Mouse (Mus musculus) olfactory bulb, adult 2 months (tissue): ENCODE measurements around the gene Cspg4. TPM values are rescaled to one million over a fixed set of nuclear protein-coding genes. Genes with fewer than 3 reads are reported as not detected.
A peak's percentile ranks its signal among the peaks of the same experiment; 100 is the strongest.

ENCODE experiments used
- H3K27ac ChIP-seq: fragments of 200-500 bp; 2 replicates; pipeline ENCODE4 v1.5.1; 2012; ENCODE audit warnings: low read depth, low read length; ENCODE audit not compliant: insufficient read depth
- H3K4me1 ChIP-seq: fragments of 200-500 bp; 2 replicates; pipeline ENCODE4 v1.6.1; 2012; ENCODE audit warnings: low read length; ENCODE audit not compliant: control insufficient read depth, insufficient read depth
- H3K4me3 ChIP-seq: fragments of 200-500 bp; 2 replicates; pipeline ENCODE4 v1.5.1; 2012; ENCODE audit warnings: mild to moderate bottlenecking, low read depth, low read length, moderate library complexity; ENCODE audit not compliant: insufficient read depth
- CTCF ChIP-seq: fragments of 200-500 bp; IDR thresholded peaks from 2 replicates; pipeline ENCODE4 v1.5.1; 2012; ENCODE audit warnings: low read depth, mild to moderate bottlenecking, low read length, moderate library complexity; ENCODE audit not compliant: insufficient read depth
- POLR2A ChIP-seq: fragments of 200-500 bp; IDR thresholded peaks from 2 replicates; pipeline ENCODE4 v1.6.1; 2012; ENCODE audit warnings: mild to moderate bottlenecking, low read depth, low read length, moderate library complexity; ENCODE audit not compliant: insufficient read depth
- WGBS: fragments of 180-500 bp; shearing (Covaris S2); methylation state at CpG from one replicate; pipeline ENCODE4 v1.1.7; 2018; 5-methylcytosine and 5-hydroxymethylcytosine counted together
- polyA plus RNA-seq: library from polyadenylated mRNA; stranded (reverse); fragments of >200 nt; gene quantifications from 2 replicates; pipeline ENCODE4 v1.2.4, GENCODE M21; 2012; ENCODE audit warnings: low replicate concordance; ENCODE audit not compliant: missing spikeins, insufficient read depth, insufficient read length

Gene Cspg4
- polyA plus RNA-seq, 1 experiment: not detected

DNA sequence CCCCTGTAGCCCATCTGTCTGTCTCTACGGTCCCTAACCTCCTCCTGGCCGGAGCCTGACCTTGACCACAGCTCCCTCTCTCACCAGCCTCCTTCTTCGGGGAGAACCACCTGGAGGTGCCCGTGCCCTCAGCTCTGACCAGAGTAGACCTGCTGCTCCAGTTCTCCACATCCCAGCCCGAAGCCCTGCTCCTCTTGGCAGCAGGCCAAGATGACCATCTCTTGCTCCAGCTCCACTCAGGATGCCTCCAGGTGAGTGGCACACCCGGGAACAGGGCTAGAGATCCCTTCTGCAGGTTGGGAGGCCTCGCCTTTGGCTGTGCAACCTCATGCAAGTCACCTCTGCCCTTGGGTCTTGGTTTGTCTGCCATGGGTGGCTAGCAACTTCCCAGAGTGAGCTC lies 18.6 kb downstream of the Cspg4 start:
- TF ChIP-seq CTCF (no peak), POLR2A (no peak)
- whole genome bisulfite sequencing: 88% methylated on average over 7 of the region's 7 CpGs
- H3K4me3 ChIP-seq: no peak overlapping the region
- peaks cover 9% of the 10 kb centered on the region; the same call in 1 of the 2 replicates for H3K4me1 ChIP-seq
- H3K27ac ChIP-seq: no peak overlapping the region

DNA sequence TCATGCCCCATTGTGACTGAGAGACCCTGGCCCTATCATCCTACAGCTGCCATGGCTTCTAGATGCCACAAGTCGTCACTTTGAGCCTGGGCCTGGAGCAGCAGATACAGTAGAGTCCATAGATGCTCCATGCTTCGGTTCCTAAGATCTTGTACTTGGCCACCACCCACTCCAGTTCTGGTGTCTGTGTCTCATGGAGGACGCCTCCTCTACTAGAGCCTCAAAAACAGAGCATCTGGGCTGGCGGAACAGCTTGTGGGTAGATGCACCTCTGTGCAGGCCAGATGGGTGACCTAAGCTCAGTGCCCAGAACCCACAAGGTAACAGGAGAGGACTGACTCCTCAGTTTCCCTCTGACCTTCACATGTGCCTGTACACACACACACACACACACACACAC lies 19.5 kb downstream of the Cspg4 start:
- Histone ChIP-seq H3K4me3 (no peak overlapping the region), H3K4me1 (peaks cover 9% of the 10 kb centered on the region; the same call in 1 of the 2 replicates), H3K27ac (no peak overlapping the region)
- TF ChIP-seq CTCF (no peak), POLR2A (no peak)
- WGBS: 83% methylated on average over 4 of the region's 4 CpGs

DNA sequence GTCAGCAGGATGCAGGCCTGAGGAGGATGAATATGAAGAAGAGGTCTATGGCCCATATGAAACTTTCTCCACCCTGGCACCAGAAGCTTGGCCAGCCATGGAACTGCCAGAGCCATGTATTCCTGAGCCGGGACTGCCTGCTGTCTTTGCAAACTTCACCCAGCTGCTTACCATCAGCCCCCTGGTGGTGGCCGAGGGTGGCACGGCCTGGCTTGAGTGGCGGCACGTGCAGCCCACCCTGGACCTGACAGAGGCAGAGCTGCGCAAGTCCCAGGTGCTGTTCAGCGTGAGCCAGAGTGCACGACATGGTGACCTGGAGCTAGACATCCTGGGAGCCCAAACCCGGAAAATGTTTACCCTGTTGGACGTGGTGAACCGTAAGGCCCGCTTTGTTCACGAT lies 21.3 kb downstream of the Cspg4 start:
- WGBS: 75% methylated on average over 13 of the region's 13 CpGs
- Histone ChIP-seq H3K4me3 (no peak overlapping the region), H3K4me1 (peaks cover 15% of the 10 kb centered on the region), H3K27ac (no peak overlapping the region)
- TF ChIP-seq POLR2A (no peak), CTCF (peak; percentile 26; the same call in 1 of the 2 replicates)

DNA sequence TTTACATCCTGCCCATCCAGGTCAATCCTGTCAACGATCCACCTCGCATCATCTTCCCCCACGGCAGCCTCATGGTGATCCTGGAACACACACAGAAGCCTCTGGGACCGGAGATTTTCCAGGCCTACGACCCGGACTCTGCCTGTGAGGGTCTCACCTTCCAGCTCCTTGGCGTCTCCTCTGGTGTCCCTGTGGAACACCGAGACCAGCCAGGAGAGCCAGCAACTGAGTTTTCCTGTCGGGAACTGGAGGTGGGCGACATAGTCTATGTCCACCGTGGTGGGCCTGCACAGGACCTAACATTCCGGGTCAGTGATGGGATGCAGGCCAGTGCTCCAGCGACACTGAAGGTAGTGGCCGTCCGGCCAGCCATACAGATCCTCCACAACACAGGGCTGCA lies 21.8 kb downstream of the Cspg4 start:
- TF ChIP-seq POLR2A: no peak
- no peak for TF ChIP-seq CTCF
- H3K27ac ChIP-seq: no peak overlapping the region
- WGBS: 97% methylated on average over 15 of the region's 15 CpGs
- peaks cover 14% of the 10 kb centered on the region for H3K4me1 ChIP-seq
- H3K4me3 ChIP-seq: no peak overlapping the region

DNA sequence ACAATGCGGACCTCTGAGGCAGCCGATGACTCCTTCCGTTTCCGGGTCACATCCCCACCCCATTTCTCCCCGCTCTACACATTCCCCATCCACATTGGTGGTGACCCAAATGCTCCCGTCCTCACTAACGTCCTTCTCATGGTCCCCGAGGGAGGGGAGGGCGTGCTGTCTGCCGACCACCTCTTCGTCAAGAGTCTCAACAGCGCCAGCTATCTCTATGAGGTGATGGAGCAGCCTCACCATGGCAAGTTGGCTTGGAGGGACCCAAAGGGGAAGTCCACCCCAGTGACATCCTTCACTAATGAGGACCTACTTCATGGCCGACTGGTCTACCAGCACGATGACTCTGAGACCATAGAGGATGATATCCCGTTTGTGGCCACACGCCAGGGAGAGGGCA lies 22.7 kb downstream of the Cspg4 start:
- H3K4me1 ChIP-seq: peaks cover 9% of the 10 kb centered on the region
- no peak overlapping the region for H3K27ac ChIP-seq
- 92% methylated on average over 16 of the region's 16 CpGs for WGBS
- no peak overlapping the region for H3K4me3 ChIP-seq
- TF ChIP-seq POLR2A (no peak), CTCF (no peak)

DNA sequence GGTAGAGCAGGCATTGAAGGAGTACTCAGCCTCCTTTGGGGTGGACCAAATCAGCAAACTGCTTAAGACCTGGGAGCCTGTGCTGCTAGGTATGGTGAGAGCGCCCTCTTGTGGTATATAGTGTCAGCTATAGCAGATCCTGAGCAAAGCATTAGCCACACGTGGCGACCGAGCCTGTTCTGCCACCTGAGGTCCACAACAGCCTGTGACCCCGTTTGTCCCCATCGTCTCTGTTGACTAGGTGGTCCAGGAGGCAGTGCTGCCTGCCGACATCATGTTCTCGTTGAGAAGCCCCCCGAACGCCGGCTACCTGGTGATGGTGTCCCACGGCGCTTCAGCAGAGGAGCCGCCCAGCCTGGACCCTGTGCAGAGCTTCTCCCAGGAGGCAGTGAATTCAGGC lies 25.0 kb downstream of the Cspg4 start:
- Histone ChIP-seq H3K4me3 (no peak overlapping the region), H3K27ac (no peak overlapping the region), H3K4me1 (peaks cover 9% of the 10 kb centered on the region)
- peak; percentile 36; the same call in 1 of the 2 replicates for TF ChIP-seq CTCF
- TF ChIP-seq POLR2A: no peak
- 17% methylated on average over 14 of the region's 14 CpGs for WGBS

DNA sequence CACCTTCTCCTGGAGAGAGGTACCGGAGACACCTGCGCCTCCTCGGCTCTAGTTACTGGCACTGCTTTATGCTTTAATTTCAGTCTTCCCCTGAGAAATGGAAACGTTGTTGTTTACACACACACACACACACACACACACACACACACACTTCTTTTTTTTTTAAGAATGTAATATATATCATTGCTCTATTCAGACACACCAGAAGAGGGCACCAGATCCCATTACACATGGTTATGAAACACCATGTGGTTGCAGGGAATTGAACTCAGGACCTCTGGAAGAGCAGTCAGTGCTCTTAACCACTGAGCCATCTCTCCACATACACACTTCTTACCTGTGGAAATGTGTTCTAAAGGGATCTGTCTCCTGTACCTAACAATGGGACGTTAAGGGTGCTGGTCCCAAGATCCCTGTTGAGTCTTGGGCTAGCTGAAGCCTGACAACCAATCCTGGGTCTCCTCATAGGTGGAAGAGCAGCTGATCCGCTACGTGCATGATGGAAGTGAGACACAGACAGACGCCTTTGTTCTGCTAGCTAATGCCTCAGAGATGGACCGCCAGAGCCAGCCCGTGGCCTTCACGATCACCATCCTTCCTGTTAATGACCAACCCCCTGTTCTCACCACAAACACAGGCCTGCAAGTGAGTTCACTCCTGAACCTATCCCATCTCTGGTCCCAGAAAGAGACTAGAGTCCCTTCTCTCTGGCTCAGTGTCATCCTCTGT lies 25.9 kb downstream of the Cspg4 start:
- no peak overlapping the region for H3K4me3 ChIP-seq
- 68% methylated on average over 11 of the region's 11 CpGs for whole genome bisulfite sequencing
- H3K27ac ChIP-seq: no peak overlapping the region
- peaks cover 9% of the 10 kb centered on the region for H3K4me1 ChIP-seq
- TF ChIP-seq CTCF (no peak), POLR2A (no peak)

DNA sequence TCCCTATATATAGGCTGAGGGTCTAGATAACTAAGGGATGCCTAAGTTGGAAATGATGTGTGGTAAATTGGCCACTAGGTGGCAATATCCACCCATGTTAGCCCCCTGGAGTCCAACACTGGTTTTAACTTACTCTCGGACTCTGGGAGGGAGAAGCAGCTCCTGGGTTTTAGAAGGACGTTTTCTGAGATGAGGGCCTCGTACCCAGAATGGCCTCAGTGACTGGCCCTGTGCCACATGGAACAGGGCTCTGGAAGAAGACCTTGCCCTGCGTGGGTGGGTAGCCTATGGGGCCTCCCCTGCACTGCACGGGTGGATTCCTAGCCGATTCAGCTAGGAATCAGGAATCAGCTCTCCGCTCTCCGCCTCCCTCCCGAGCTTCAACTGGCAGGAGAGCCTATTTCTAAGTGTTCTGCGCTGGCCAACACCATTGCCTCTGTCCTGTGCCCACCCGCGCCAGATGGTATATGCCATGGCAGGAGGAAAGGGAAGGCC lies 26.7 kb downstream of the Cspg4 start:
- no peak overlapping the region for H3K4me3 ChIP-seq
- 22% methylated on average over 12 of the region's 12 CpGs for WGBS
- peaks cover 9% of the 10 kb centered on the region for H3K4me1 ChIP-seq
- no peak overlapping the region for H3K27ac ChIP-seq
- TF ChIP-seq CTCF (no peak), POLR2A (no peak)

DNA sequence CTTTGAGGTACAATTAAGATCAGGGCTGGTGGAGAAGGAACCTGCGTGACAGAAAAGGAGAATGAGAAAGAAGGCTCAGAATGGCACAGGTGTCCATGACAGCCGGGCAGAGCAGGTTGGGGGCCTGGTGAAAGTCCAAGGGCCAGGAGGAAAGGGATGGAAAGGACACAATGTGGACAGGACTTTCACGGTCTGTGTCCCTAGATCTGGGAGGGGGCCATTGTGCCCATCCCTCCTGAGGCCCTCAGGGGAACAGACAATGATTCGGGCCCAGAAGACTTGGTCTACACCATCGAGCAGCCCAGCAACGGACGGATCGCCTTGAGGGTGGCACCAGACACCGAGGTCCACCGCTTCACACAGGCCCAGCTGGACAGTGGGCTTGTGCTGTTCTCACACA lies 27.3 kb downstream of the Cspg4 start:
- H3K4me3 ChIP-seq: no peak overlapping the region
- no peak for TF ChIP-seq CTCF
- TF ChIP-seq POLR2A: no peak
- no peak overlapping the region for H3K27ac ChIP-seq
- 91% methylated on average over 10 of the region's 10 CpGs for WGBS
- peaks cover 9% of the 10 kb centered on the region for H3K4me1 ChIP-seq

DNA sequence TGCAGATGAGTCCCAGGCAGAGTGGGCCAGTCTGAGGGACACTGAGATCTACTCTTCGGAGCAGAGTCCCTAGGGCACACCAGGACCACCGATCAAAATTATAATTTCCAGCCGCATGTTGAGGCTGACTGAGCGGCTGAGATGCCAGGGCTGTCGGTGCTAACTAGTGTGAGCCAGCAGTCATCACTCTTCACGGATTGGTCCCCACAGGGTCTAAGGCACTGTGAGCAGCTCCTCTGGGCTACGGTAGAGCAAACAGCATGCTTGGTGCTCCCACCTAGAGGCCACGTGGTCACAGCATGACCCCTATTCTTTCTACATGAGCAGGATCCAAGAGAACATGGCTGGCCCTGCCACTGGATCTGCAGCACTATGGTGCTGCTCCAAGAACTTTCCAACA lies 28.5 kb downstream of the Cspg4 start:
- no peak overlapping the region for H3K27ac ChIP-seq
- H3K4me1 ChIP-seq: peaks cover 9% of the 10 kb centered on the region
- TF ChIP-seq CTCF (no peak), POLR2A (no peak)
- 77% methylated on average over 8 of the region's 8 CpGs for WGBS
- H3K4me3 ChIP-seq: no peak overlapping the region
